Mouse (Mus musculus) embryonic fibroblast, embryonic 13.5 days (primary cell): ENCODE data around the gene Clpx. TPM values are rescaled to one million over a fixed set of nuclear protein-coding genes. Genes with fewer than 3 reads are reported as not detected.
"Not testable (repeated sequence)": the region's sequence is repeated elsewhere in the genome, so short reads cannot be mapped to it uniquely, and the experiment has no call there.

Source experiments
- H3K27ac ChIP-seq: 2 replicates; pipeline ENCODE4 v1.5.1; 2012; ENCODE audit warnings: low read length, control low read depth, inconsistent platforms; ENCODE audit not compliant: insufficient read depth
- H3K4me1 ChIP-seq: 2 replicates; pipeline ENCODE4 v1.6.1; 2011; ENCODE audit warnings: low read length; ENCODE audit not compliant: control insufficient read depth, insufficient read depth
- H3K4me3 ChIP-seq: 2 replicates; pipeline ENCODE4 v1.5.1; 2011; ENCODE audit warnings: mild to moderate bottlenecking, control low read depth, low read length; ENCODE audit not compliant: insufficient read depth
- CTCF ChIP-seq: IDR thresholded peaks from 2 replicates; pipeline ENCODE4 v1.5.1; 2011; ENCODE audit warnings: mild to moderate bottlenecking, control low read depth, low read length, moderate library complexity, borderline replicate concordance; ENCODE audit not compliant: insufficient read depth
- POLR2A ChIP-seq: IDR thresholded peaks from 2 replicates; pipeline ENCODE4 v1.6.1; 2011; ENCODE audit warnings: low read depth, mild to moderate bottlenecking, control low read depth, low read length, moderate library complexity
- polyA plus RNA-seq: library from polyadenylated mRNA; stranded (reverse); fragments of >200 nt; gene quantifications from 2 replicates; pipeline ENCODE4 v1.2.4, GENCODE M21; 2011; ENCODE audit warnings: low read depth; ENCODE audit not compliant: missing spikeins, insufficient read length

Clpx gene
- polyA plus RNA-seq, 1 experiment, result 35.4 TPM

DNA sequence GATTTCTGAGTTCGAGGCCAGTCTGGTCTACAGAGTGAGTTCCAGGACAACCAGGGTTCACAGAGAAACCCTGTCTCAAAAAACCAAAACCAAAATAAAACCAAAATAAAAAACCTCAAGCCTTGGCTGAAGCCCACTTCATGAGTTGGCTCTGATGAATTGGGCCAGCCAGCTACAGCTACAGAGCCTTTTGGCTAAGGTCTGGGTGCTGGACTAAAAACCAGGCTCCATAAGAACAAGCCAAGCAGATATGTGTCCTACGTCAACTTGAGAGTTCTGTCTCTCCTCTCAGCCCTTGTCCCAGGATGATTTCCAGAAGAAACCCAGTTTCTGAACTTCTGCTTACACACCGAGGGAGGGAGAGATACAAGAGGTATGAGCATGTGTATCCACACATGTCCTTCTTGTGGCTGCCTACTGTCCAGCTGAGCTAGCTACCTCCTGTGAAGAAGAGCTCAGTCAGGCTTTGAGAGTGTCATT, 31.4 kb upstream of the Clpx start:
- no peak for TF ChIP-seq CTCF
- no peak for TF ChIP-seq POLR2A
- no peak overlapping the region for H3K27ac ChIP-seq

DNA sequence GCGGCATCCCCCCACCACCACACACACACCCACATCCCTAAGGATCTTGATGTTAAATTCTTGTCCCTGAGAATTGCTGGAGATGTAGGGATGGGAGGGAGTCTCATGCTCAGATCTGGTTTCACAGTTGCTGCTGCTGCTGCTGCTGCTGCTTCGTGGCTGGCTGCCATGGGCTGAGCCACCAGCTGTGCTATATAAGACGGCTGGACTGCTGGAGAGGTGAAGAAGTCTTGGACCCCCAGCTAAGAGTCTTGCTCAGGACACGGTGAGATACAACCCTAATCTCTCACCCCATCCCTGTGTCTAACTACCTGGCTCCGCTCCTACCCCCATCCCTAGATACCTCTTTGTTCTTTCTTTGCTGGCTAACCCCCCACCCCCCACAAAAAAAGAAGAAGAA, 29.1 kb upstream of the Clpx start, which contains the start of gene Cilp:
Gene Cilp, plus strand, starts transcription at position 222 of the 400 bp plus-strand sequence.
- H3K4me3 ChIP-seq, result no peak within 1 kb of the TSS
- no peaks in the 10 kb centered on the region for H3K4me1 ChIP-seq
- no peak for TF ChIP-seq CTCF
- TF ChIP-seq POLR2A, result no peak
- no peak within 1 kb of the TSS for H3K27ac ChIP-seq

More for the DNA sequence above, 31.4 kb upstream of the Clpx start:
- no peaks in the 10 kb centered on the region for H3K4me1 ChIP-seq
- H3K4me3 ChIP-seq, result no peak overlapping the region

DNA sequence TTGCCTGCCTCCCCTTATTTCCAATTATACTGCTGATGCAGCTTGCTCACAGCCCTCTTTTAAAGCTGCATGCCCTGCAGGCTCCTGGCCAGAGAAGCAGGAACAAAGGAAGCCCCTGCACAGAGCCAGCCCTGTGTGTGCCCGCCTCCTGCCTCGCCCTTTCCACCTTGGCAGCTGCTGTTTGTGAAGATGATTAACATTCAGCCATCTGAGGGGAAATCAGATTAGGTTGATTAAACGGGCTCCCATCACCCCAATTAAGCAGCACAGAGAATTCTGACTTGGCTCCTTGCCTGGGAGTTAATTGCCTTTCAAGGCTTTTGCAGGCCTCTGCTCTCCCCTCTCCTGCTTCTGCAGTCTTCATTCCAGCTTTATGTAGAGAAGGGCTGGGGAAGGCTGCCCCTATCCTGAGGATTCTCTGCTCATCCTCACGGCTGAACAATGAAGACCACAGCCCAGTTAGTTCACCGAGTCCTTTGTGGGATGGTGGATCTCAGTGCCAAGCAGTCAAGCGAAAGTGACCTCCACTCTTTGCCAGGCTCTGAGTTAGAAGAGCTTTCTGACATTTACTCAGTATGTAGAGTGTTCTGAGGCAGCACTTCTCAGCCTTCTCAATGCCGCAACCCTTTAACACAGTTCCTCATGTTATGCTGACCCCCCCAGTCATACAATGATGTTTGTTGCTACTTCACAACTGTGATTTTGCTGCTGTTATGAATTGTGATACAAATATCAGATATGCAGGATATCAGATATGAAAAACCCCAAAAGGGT, 26.1 kb upstream of the Clpx start:
- TF ChIP-seq POLR2A, result no peak
- TF ChIP-seq CTCF, result no peak
- Histone ChIP-seq H3K4me3 (no peak overlapping the region), H3K27ac (no peak overlapping the region), H3K4me1 (no peaks in the 10 kb centered on the region)

DNA sequence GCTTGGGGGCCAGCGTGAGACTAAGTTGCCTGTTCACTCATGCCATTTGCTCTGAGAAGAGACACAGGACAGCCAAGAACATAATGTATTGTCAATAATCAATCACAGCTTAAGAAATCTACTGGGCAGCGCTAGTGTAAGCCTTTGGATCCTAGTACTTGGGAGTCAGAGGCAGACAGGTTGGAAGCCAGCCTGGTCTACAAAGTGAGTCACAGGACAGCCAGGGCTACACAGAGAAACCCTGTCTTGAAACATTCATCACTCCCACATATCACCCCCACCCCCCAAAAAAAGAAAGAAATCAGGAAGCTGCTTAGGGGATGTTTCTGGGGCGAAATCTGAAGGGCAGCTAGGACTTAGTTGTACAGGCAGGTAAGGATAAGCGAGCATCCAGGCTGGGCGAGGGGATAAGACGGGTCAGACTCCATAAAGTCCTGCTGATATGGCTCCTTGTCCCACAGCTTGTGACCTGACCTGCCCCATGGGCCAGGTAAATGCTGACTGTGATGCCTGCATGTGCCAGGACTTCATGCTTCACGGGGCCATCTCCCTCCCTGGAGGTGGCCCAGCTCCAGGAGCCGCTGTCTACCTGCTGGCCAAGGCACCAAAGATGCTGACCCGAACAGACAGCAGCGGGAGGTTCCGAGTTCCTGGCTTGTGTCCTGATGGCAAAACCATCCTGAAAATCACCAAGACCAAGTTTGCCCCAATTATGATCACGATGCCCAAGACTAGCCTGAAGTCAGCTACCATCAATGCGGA, 20.8 kb upstream of the Clpx start:
- Histone ChIP-seq H3K27ac (no peak overlapping the region), H3K4me1 (no peaks in the 10 kb centered on the region), H3K4me3 (no peak overlapping the region)
- no peak for TF ChIP-seq CTCF
- TF ChIP-seq POLR2A, result no peak

DNA sequence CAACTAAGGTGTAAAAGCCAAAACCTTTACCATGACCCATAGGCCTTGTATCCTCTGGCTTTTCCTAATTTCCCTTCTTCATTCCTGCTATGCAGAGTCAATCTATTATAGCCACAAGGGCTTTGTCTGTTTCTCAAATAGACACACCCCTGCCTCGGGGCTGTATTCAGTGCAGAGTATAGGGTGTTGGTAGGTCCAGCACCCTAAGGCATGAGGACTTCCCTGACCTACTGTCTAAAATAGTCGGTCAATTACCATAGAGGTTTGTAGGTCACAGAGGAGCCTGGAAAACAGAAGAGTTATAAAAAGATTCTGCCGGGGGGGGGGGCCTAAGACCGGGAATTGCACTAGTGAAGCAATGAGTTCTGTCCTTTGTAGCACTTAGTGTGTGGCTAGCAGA, 20.2 kb upstream of the Clpx start:
- no peak overlapping the region for H3K4me3 ChIP-seq
- H3K27ac ChIP-seq, result no peak overlapping the region
- TF ChIP-seq CTCF (no peak), POLR2A (no peak)
- no peaks in the 10 kb centered on the region for H3K4me1 ChIP-seq

DNA sequence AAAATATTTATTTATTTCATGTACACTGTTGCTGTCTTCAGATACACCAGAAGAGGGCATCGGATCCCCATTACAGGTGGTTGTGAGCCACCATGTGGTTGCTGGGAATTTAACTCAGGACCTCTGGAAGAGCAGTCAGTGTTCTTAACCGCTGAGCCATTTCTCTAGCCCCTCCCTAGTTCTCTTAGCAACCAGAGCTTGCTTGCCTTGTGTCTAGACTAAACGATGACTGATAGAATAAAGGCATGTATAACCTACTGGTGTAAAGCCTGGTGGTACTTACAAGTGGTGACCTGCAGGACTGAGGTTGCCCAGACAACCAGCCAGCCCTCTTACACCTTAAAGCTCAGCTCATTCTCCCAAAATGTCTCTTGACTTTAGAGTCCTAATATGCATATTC, 19.2 kb upstream of the Clpx start:
- H3K4me3 ChIP-seq, H3K27ac ChIP-seq: not testable (repeated sequence)

DNA sequence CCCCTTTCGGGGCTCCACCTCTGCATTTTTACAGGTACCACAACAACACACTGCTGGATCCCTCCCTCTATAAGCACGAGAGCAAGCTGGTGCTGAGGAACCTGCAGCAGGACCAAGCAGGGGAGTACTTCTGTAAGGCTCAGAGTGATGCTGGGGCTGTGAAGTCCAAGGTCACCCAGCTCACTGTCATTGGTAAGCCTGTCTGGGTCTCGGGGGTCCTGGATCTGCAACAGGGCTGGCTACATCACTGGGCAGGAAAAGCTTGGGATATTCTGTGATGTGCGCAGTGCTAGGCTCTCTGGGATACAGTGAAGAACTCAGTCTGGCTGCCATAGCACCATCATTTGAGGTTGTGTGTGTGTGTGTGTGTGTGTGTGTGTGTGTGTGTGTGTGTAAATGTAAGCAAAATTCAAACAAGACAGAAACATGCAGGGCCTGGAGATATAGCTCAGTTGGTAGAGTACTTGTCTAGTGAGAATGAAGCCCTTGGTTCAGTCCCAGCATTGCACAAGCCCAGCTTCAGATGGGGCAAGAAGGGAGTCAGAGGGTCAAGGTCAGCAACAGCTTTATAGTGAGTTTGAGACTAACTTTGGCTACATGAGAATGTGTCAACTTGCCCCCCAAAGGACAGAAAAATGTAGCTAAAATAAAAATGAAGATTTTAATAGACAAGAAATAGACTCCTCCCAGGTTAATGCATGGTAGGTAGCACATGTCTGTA, 18.1 kb upstream of the Clpx start:
- Histone ChIP-seq H3K4me3 (no peak overlapping the region), H3K4me1 (no peaks in the 10 kb centered on the region)

More for the DNA sequence above, 19.2 kb upstream of the Clpx start:
- not testable (repeated sequence) for H3K4me1 ChIP-seq

DNA sequence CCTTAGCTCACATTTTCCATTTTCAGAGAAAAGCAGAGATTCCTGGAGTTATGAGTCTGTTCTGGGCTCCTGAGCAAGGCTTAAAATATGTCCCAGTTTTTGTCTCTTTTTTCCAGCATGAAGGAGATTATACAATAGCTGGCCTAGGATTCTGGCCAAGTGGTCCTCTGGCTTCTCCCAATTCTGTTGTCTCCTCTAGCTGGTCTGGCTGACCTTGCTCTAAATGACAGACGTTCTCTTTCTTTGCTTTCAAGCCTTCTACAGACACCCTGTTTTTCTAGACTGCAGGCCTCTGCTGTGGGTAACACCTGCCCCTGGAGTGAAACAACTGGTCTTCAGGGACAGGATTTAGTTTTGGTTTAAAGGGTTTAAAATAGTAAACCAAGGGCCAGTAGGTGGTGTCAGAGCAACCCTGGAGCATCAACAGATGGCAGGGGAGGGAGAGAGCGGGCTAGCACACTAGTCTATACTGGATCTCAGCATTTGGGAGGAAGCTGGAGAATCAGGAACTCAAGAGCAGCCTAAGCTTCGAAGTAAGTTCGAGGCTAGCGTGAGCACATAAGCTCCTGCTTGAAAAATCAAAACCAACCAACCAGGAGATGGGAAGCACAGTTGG, 12.4 kb upstream of the Clpx start:
- no peak overlapping the region for H3K27ac ChIP-seq
- no peaks in the 10 kb centered on the region for H3K4me1 ChIP-seq
- no peak for TF ChIP-seq CTCF
- TF ChIP-seq POLR2A, result no peak
- no peak overlapping the region for H3K4me3 ChIP-seq

More for the DNA sequence above, 18.1 kb upstream of the Clpx start:
- H3K27ac ChIP-seq, result no peak overlapping the region
- TF ChIP-seq CTCF (no peak), POLR2A (no peak)

DNA sequence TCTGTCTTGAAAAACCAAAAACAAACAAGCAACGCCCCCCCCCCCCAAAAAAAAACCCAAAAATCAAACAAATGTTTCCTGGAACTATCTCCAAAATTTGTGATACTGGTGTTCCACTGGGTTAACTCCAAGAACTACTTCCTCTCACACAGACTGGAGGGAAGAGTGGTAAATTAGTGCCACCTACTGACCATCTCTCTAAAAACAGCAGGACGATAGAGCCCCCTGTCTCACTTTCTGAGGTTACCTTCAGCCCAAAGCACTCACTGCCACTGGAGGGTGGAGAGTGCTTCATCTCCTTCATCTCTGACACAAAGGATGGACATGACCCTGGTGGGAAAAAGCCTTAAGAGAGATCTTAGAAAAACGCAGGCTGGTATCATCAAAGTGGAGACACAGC, 10.8 kb upstream of the Clpx start:
- Histone ChIP-seq H3K27ac (no peak overlapping the region), H3K4me3 (no peak overlapping the region), H3K4me1 (no peaks in the 10 kb centered on the region)
- TF ChIP-seq POLR2A, result no peak
- no peak for TF ChIP-seq CTCF

DNA sequence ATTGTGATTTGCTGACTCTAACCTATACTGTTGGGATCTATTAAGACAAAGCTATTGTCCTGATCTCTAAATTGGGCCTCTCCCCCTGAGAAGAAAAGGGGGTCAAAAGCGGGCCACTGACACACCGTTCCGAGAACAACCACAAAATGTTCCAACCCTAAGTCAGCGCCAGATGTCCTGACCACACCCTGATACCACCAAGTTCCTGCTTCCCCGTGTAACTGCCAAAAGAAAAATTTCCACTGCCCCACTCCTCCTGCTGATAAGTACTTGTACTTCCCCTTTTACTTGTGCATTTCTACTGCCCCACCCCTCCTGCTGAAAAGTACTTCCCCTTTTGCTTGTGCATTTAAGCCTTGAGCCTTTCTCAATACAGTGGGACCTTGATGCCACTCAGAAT, 5.8 kb upstream of the Clpx start:
- not testable (repeated sequence) for H3K4me3 ChIP-seq, H3K4me1 ChIP-seq, H3K27ac ChIP-seq
